Mouse (Mus musculus) midbrain, embryonic 15.5 days (tissue): ENCODE data around the gene Rrh. TPM values are rescaled to one million over a fixed set of nuclear protein-coding genes. Genes with fewer than 3 reads are reported as not detected.

Experiments used
- ATAC-seq: fragments of 200-750 bp; cut with Nextera tagmentation; replicated peaks from 2 replicates; pipeline ENCODE4 v1.8.0; 2017; ENCODE audit warnings: moderate TSS enrichment
- H3K27ac ChIP-seq: fragments of 300-500 bp; sonication (generic); 2 replicates; pipeline ENCODE4 v1.5.1; 2015; ENCODE audit warnings: mild to moderate bottlenecking, inconsistent platforms
- H3K27me3 ChIP-seq: fragments of 300-500 bp; sonication (generic); replicated peaks from 2 replicates; pipeline ENCODE4 v1.6.1; 2015; ENCODE audit warnings: inconsistent platforms
- H3K36me3 ChIP-seq: fragments of 300-500 bp; sonication (generic); replicated peaks from 2 replicates; pipeline ENCODE4 v1.6.1; 2015; ENCODE audit warnings: inconsistent platforms
- H3K4me1 ChIP-seq: fragments of 300-500 bp; sonication (generic); 2 replicates; pipeline ENCODE4 v1.6.1; 2015; ENCODE audit warnings: inconsistent platforms
- H3K4me2 ChIP-seq: fragments of 300-500 bp; sonication (generic); 2 replicates; pipeline ENCODE4 v1.6.1; 2015; ENCODE audit warnings: inconsistent platforms, mild to moderate bottlenecking, moderate library complexity
- H3K4me3 ChIP-seq: fragments of 300-500 bp; sonication (generic); 2 replicates; pipeline ENCODE4 v1.5.1; 2015; ENCODE audit warnings: mild to moderate bottlenecking, inconsistent platforms
- H3K9ac ChIP-seq: fragments of 300-500 bp; sonication (generic); 2 replicates; pipeline ENCODE4 v1.6.1; 2015; ENCODE audit warnings: mild to moderate bottlenecking, inconsistent platforms
- H3K9me3 ChIP-seq: fragments of 300-500 bp; sonication (generic); 2 replicates; pipeline ENCODE4 v1.6.1; 2016; ENCODE audit warnings: inconsistent platforms
- WGBS: fragments of 180-500 bp; shearing (Covaris S2); methylation state at CpG from one replicate; pipeline ENCODE4 v1.1.7; 2015; ENCODE audit warnings: mixed read lengths; 5-methylcytosine and 5-hydroxymethylcytosine counted together
- polyA plus RNA-seq: library from polyadenylated mRNA; unstranded; fragments of >200 nt; fragmentation: Nextera tagmentation; extraction: Ambion mirVana; gene quantifications from 2 replicates; pipeline ENCODE4 v1.2.1, GENCODE M21; 2015

Rrh gene
- polyA plus RNA-seq = 0.17 and 0.21 TPM in 2 replicates

- H3K9me3 ChIP-seq = no peaks in the 10 kb centered on the region
- peaks cover 24% of the 10 kb centered on the region for H3K36me3 ChIP-seq
Measured at GRCm38 (mm10) chr3:129822206-129822775, at the start of gene Rrh. Gene Rrh (minus strand): TSS chr3:129822587.

GRCm38 (mm10) chr3:129863698-129864097, 41.3 kb upstream of the Rrh start:
- H3K27ac ChIP-seq = no peak overlapping the region
- H3K9me3 ChIP-seq = no peaks in the 10 kb centered on the region
- no peaks in the 10 kb centered on the region for H3K36me3 ChIP-seq
- 53% methylated on average over 14 of the region's 14 CpGs for WGBS
- H3K4me1 ChIP-seq = no peaks in the 10 kb centered on the region
- ATAC-seq = no peak
- no peak overlapping the region for H3K9ac ChIP-seq
- no peaks in the 10 kb centered on the region for H3K27me3 ChIP-seq
- H3K4me3 ChIP-seq = no peak overlapping the region
- H3K4me2 ChIP-seq = no peak overlapping the region

More at GRCm38 (mm10) chr3:129822206-129822775, at the start of gene Rrh:
- ATAC-seq = no peak
- 75% methylated on average over 11 of the region's 11 CpGs for WGBS
- H3K27ac ChIP-seq = no peak within 1 kb of the TSS
- no peak within 1 kb of the TSS for H3K4me2 ChIP-seq
- H3K4me3 ChIP-seq = no peak within 1 kb of the TSS
- H3K9ac ChIP-seq = no peak within 1 kb of the TSS
- no peaks in the 10 kb centered on the region for H3K4me1 ChIP-seq
- no peaks in the 10 kb centered on the region for H3K27me3 ChIP-seq

DNA sequence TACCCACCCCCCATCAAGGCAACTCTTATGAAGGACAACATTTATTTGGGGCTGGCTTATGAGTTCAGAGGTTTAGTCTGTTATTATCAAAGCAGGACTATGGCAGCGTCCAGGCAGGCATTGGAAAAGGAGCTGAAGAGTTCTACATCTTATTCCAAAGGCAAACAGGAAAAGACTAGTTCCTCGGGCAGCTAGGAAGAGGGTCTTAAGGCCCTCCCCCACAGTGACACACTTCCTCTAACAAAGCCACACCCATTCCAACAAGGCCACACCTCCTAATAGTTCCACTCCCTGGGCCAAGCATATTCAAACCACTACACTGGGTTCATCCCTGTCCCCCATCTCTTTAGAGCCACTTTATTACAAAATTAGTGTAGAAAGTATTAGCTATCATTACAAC, 40.2 kb upstream of the Rrh start:
- Histone ChIP-seq H3K9ac (no peak overlapping the region), H3K4me1 (no peaks in the 10 kb centered on the region), H3K36me3 (no peaks in the 10 kb centered on the region), H3K4me2 (no peak overlapping the region), H3K27ac (no peak overlapping the region), H3K9me3 (no peaks in the 10 kb centered on the region), H3K4me3 (no peak overlapping the region), H3K27me3 (no peaks in the 10 kb centered on the region)
- 87% methylated on average over 2 of the region's 2 CpGs for WGBS
- ATAC-seq = no peak

DNA sequence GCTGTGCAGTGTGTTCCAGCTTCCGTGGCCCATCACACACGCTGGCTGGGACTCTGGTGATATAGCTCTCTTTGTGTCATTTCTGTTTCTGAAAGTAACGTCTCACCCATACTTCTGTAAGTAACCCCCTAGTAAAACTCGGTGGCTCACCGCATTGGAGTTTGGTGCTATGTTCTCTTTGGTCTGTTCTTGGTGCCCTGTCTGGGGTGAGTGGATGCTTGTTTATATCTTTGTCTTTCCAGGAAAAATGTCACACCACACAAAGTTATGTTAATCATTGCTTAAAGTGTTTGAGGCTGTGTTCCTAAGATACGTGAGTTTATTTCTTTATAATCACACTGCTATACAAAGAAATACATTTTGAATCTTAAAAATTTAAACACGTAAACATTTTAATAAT, 24.5 kb upstream of the Rrh start:
- Histone ChIP-seq H3K36me3 (no peaks in the 10 kb centered on the region), H3K4me3 (no peak overlapping the region), H3K9ac (no peak overlapping the region), H3K4me1 (no peaks in the 10 kb centered on the region), H3K27me3 (no peaks in the 10 kb centered on the region), H3K27ac (no peak overlapping the region), H3K4me2 (no peak overlapping the region), H3K9me3 (no peaks in the 10 kb centered on the region)
- WGBS = 86% methylated on average over 7 of the region's 7 CpGs
- ATAC-seq = no peak

DNA sequence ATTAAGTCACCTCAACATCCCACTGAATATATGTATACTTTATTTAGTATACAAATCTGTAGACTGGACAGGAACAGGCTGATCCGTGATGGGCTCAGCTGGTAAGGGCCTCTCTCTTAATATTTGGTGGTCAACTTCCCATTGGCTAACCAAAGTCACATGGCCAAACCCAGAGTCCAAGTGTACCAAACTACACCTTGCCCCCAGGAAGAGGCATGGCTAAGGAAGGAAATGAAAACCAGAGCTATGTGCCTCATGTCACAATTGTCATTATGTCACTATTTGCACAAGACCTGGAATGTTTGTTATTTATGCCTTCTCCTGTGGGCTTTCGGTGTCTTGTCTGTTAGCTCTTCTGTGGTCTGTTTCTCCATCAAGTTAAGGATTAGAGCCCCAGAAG, 23.5 kb upstream of the Rrh start:
- 85% methylated on average over 2 of the region's 2 CpGs for WGBS
- no peaks in the 10 kb centered on the region for H3K27me3 ChIP-seq

GRCm38 (mm10) chr3:129838017-129838416, 15.6 kb upstream of the Rrh start:
- Histone ChIP-seq H3K36me3 (no peaks in the 10 kb centered on the region), H3K27me3 (no peaks in the 10 kb centered on the region), H3K27ac (no peak overlapping the region), H3K9ac (no peak overlapping the region), H3K4me3 (no peak overlapping the region), H3K9me3 (no peaks in the 10 kb centered on the region), H3K4me2 (no peak overlapping the region), H3K4me1 (no peaks in the 10 kb centered on the region)
- WGBS = 41% methylated on average over 7 of the region's 7 CpGs
- ATAC-seq = no peak

More for the DNA sequence above, 23.5 kb upstream of the Rrh start:
- no peak overlapping the region for H3K9ac ChIP-seq
- H3K9me3 ChIP-seq = no peaks in the 10 kb centered on the region
- no peaks in the 10 kb centered on the region for H3K4me1 ChIP-seq
- ATAC-seq = no peak
- no peak overlapping the region for H3K27ac ChIP-seq
- no peak overlapping the region for H3K4me3 ChIP-seq
- no peaks in the 10 kb centered on the region for H3K36me3 ChIP-seq
- H3K4me2 ChIP-seq = no peak overlapping the region

DNA sequence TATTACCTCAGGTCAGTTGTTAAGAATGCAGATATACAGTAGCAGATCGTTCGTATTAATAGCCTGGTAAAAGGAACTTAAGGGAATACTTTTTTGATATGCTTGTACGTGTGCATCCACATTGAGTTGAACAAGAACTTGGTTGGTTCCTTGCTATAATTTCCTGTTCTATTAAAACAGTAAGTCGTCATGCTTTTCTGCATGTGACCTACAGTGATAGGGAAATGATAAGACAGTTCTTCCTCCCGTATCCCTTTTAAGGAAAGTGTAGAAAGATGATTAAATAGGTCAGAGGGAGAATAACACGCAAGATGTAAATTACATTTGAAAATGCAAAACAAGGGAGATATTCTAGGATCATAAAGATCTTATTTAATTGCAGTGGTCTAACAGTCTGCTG, 14.6 kb upstream of the Rrh start:
- H3K4me2 ChIP-seq = no peak overlapping the region
- H3K9me3 ChIP-seq = no peaks in the 10 kb centered on the region
- H3K27me3 ChIP-seq = 0 out of 2 replicates have a peak, but pooled peaks cover 3% of the 10 kb centered on the region
- H3K36me3 ChIP-seq = no peaks in the 10 kb centered on the region
- no peak overlapping the region for H3K27ac ChIP-seq
- H3K4me1 ChIP-seq = no peaks in the 10 kb centered on the region
- 89% methylated on average over 6 of the region's 6 CpGs for WGBS
- no peak overlapping the region for H3K4me3 ChIP-seq
- no peak overlapping the region for H3K9ac ChIP-seq
- no peak for ATAC-seq

DNA sequence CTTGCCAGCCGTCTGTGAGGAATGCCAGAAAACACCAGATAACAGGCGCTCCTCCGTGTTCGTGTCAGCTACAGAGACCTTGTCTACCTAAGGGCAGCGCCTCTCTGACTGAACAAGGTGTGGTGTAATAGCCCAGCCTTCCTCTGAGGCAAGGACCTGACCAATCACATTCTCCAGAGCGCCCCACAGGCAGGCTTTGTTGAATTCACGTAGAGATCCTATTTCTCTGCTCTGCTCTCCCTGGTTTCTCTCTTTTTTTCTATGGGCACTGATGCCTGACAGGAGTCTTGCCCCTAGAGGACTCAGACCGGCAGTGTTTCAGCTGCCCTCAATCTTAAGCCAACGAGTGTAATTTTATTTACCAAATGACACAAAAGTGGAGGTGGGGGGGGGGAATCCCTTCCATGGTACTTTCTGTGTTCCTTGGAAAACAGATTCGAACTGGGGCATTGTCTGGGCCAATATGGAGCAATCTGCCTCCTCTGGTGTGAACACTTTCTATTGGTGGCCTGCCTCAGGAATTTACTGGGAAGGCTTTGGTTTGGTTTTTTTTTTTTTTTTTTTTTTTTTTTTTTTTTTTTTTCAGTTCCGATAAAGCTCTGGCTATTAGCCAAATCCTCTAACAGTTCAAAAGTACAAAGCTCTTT, 13.8 kb upstream of the Rrh start:
- Histone ChIP-seq H3K27me3 (0 out of 2 replicates have a peak, but pooled peaks cover 3% of the 10 kb centered on the region), H3K36me3 (no peaks in the 10 kb centered on the region), H3K9ac (no peak overlapping the region), H3K4me3 (no peak overlapping the region), H3K27ac (no peak overlapping the region), H3K4me1 (0 out of 2 replicates have a peak, but pooled peaks cover 2% of the 10 kb centered on the region), H3K4me2 (peak overlapping the region; percentile 5; the same call in 1 of the 2 replicates), H3K9me3 (no peaks in the 10 kb centered on the region)
- WGBS = 11% methylated on average over 11 of the region's 11 CpGs
- no peak for ATAC-seq

DNA sequence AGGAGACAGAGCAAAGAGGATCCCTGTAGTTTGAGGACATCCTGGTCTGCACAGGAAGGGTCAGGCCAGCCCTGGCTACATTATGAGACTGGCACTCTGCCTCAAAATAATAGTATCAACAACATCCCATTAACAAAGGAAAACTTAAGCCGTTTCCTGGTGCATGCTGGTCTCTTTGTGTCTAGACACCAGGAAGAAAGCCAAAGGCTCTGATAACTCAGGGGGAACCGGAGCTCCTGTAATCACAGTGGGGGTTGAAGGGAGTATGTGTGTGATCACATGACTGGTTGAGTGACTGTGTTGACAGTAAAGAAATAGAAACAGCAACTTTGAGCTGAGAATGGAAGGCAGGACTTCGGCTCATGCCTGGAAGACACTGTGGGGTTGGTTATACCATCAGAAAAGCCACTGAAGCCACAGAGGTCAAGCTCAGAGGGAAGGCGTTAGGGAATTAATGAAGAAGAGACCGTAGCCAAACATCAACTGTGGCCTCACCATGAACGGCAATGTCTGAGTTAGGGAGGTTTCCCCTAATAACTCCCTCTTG, 13.1 kb upstream of the Rrh start, which contains the start of gene Cfi:
Gene Cfi, plus strand, starts transcription at position 497 of the 547 bp plus-strand sequence.
- no peaks in the 10 kb centered on the region for H3K9me3 ChIP-seq
- 61% methylated on average over 6 of the region's 6 CpGs for WGBS
- no peaks in the 10 kb centered on the region for H3K36me3 ChIP-seq
- H3K4me1 ChIP-seq = 0 out of 2 replicates have a peak, but pooled peaks cover 2% of the 10 kb centered on the region
- no peak within 1 kb of the TSS for H3K9ac ChIP-seq
- no peak within 1 kb of the TSS for H3K4me3 ChIP-seq
- H3K27me3 ChIP-seq = 0 out of 2 replicates have a peak, but pooled peaks cover 3% of the 10 kb centered on the region
- peak within 1 kb of the TSS; percentile 5; the same call in 1 of the 2 replicates for H3K4me2 ChIP-seq
- no peak within 1 kb of the TSS for H3K27ac ChIP-seq
- no peak for ATAC-seq

DNA sequence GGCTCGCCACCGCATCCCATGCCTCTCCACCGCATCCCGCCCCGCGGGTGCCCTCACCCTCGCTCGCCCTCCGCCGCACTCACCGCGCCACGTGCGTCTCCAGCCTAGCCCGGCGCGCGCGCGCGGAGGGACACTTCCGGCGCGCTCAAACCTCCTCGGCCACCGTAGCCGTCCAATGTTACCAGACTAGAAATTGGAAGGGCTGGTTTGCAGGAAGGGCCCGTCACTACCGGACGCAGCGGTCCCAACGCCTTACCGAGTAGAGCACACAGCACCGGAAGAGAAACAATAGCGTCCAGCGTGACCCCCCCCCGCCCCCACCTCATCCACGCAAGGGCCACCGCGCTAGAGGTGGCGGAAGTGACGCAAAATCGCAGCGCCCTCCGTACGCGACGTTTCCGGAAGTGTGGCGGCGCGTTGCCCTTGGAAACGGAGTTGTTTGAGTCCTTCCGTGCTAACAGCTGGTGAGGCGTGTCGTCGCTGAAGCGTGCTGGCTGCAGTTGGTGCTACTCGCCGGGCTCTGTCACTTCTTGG, 8.7 kb upstream of the Rrh start, which contains the start of gene Gar1:
Gene Gar1, minus strand, starts transcription at position 362 of the 534 bp plus-strand sequence.
- Histone ChIP-seq H3K27me3 (0 out of 2 replicates have a peak, but pooled peaks cover 3% of the 10 kb centered on the region), H3K4me2 (peak within 1 kb of the TSS; percentile 66), H3K4me3 (peak within 1 kb of the TSS; percentile 81), H3K9ac (peak within 1 kb of the TSS; percentile 72), H3K9me3 (no peaks in the 10 kb centered on the region), H3K27ac (peak within 1 kb of the TSS; percentile 92), H3K4me1 (peaks cover 21% of the 10 kb centered on the region), H3K36me3 (no peaks in the 10 kb centered on the region)
- peak; percentile 97 for ATAC-seq
- WGBS = under 1% methylated on average over 60 of the region's 60 CpGs

GRCm38 (mm10) chr3:129830626-129831025, 8.2 kb upstream of the Rrh start:
- under 1% methylated on average over 45 of the region's 45 CpGs for WGBS
- Histone ChIP-seq H3K9me3 (no peaks in the 10 kb centered on the region), H3K36me3 (no peaks in the 10 kb centered on the region), H3K4me1 (peaks cover 21% of the 10 kb centered on the region), H3K9ac (peak overlapping the region; percentile 72), H3K27me3 (0 out of 2 replicates have a peak, but pooled peaks cover 3% of the 10 kb centered on the region), H3K27ac (peak overlapping the region; percentile 92), H3K4me2 (peak overlapping the region; percentile 66), H3K4me3 (peak overlapping the region; percentile 81)
- ATAC-seq = no peak

DNA sequence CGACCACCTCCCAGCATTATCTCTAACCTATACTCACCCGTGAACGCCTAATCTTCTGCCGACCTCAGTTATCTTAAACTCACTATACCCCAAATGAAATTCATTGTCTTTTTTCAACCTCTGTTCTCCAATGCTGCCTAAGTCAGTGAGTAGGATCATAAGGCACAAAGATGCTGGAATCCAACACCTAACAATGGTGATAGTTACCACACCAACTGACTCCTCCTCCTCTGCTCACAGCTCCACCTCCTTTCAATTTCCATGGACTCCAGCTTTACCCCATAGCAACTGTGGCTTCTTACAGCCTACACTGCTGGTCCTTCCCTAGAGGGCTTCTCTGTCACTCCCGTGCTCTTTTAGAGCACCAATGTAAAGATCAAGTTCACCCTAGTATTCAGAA, 5.3 kb upstream of the Rrh start:
- ATAC-seq = no peak
- no peaks in the 10 kb centered on the region for H3K9me3 ChIP-seq
- 95% methylated on average over 5 of the region's 5 CpGs for WGBS

More for the DNA sequence above, 5.3 kb upstream of the Rrh start:
- H3K36me3 ChIP-seq = peaks cover 24% of the 10 kb centered on the region
- no peak overlapping the region for H3K4me2 ChIP-seq
- H3K27me3 ChIP-seq = 0 out of 2 replicates have a peak, but pooled peaks cover 3% of the 10 kb centered on the region
- no peak overlapping the region for H3K9ac ChIP-seq
- H3K4me3 ChIP-seq = no peak overlapping the region
- H3K4me1 ChIP-seq = peaks cover 21% of the 10 kb centered on the region
- H3K27ac ChIP-seq = no peak overlapping the region
